Mouse (Mus musculus): Measurements from ENCODE around the gene Gsdme.

Gene Gsdme

GRCm38 (mm10) chr6:50244126-50244525 is 19.5 kb downstream of the Gsdme start:
- no peak for DNase-seq

GRCm38 (mm10) chr6:50240437-50240836 is 23.2 kb downstream of the Gsdme start:
- DNase-seq, result no peak

GRCm38 (mm10) chr6:50239902-50240301 is 23.8 kb downstream of the Gsdme start:
- no peak for DNase-seq

GRCm38 (mm10) chr6:50237963-50238362 is 25.7 kb downstream of the Gsdme start:
- DNase-seq, result no peak

GRCm38 (mm10) chr6:50232984-50233383 is 30.7 kb downstream of the Gsdme start:
- no peak for DNase-seq

- no peak for DNase-seq
These were observed 32.4 kb downstream of the Gsdme start for GRCm38 (mm10) chr6:50231288-50231687.

- peak; percentile 15 for DNase-seq
These were observed 35.5 kb downstream of the Gsdme start for GRCm38 (mm10) chr6:50228180-50228579.

GRCm38 (mm10) chr6:50225232-50225631 is 38.4 kb downstream of the Gsdme start:
- no peak for DNase-seq

GRCm38 (mm10) chr6:50223606-50224005 is 40.1 kb downstream of the Gsdme start:
- no peak for DNase-seq

GRCm38 (mm10) chr6:50222986-50223385 is 40.7 kb downstream of the Gsdme start:
- no peak for DNase-seq

GRCm38 (mm10) chr6:50222351-50222750 is 41.3 kb downstream of the Gsdme start:
- DNase-seq, result no peak

GRCm38 (mm10) chr6:50220863-50221262 is 42.8 kb downstream of the Gsdme start:
- DNase-seq, result peak; percentile 45

GRCm38 (mm10) chr6:50219066-50219465 is 44.6 kb downstream of the Gsdme start:
- no peak for DNase-seq

GRCm38 (mm10) chr6:50218628-50219027 is 45.0 kb downstream of the Gsdme start:
- no peak for DNase-seq

GRCm38 (mm10) chr6:50215986-50216385 is 47.7 kb downstream of the Gsdme start:
- DNase-seq, result peak; percentile 75

- DNase-seq, result peak; percentile 55
These were observed 48.3 kb downstream of the Gsdme start for GRCm38 (mm10) chr6:50215373-50215745.

GRCm38 (mm10) chr6:50214711-50215372 is 48.8 kb downstream of the Gsdme start:
- peak; percentile 81 for DNase-seq

GRCm38 (mm10) chr6:50205093-50205492 is 58.6 kb downstream of the Gsdme start:
- DNase-seq, result no peak

- no peak for DNase-seq
These were observed 59.3 kb downstream of the Gsdme start for GRCm38 (mm10) chr6:50204356-50204755.

GRCm38 (mm10) chr6:50193851-50194250 is 69.8 kb downstream of the Gsdme start:
- peak; percentile 71 for DNase-seq

- DNase-seq, result no peak
These were observed 70.8 kb downstream of the Gsdme start for GRCm38 (mm10) chr6:50192822-50193221.

- DNase-seq, result no peak
These were observed 71.5 kb downstream of the Gsdme start for GRCm38 (mm10) chr6:50192169-50192568.

- DNase-seq, result no peak
These were observed 72.1 kb downstream of the Gsdme start for GRCm38 (mm10) chr6:50191605-50192004.

GRCm38 (mm10) chr6:50189376-50189775 is 74.3 kb downstream of the Gsdme start:
- no peak for DNase-seq

GRCm38 (mm10) chr6:50187955-50188354 is 75.7 kb downstream of the Gsdme start:
- peak; percentile 43 for DNase-seq

Measured in kidney, adult 9 months (tissue).